Mouse (Mus musculus): ENCODE data around the gene Ywhah. TPM values are rescaled to one million over a fixed set of nuclear protein-coding genes. Genes with fewer than 3 reads are reported as not detected.
A peak's percentile ranks its signal among the peaks of the same experiment; 100 is the strongest.
"Not testable (repeated sequence)": the region's sequence is repeated elsewhere in the genome, so short reads cannot be mapped to it uniquely, and the experiment has no call there.

Ywhah gene
- polyA plus RNA-seq, 2 experiments = 132 to 183 TPM

DNA sequence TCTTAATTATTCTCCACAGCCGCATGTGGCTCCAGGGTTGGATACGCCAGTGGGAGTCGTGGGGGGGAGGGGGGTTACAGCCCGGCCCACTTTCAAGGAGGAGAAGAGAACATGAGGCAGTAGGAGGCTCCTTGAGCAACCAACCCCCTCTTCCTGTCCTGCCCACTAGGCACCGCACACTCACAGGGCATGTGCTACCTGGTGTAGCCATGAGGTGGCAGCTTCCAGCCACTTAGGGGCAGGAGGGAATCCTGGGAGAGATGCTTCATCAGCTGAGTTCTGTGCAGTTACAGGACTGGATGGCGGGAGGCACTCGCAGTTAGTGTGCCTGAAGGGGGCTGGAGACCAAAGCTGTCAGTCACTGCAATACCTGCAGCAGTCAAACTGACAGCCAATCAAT is 15.5 kb downstream of the Ywhah start:
- no peaks in the 10 kb centered on the region; the same call in 1 of the 2 replicates for H3K36me3 ChIP-seq (replicated peaks; ENCODE audit: control insufficient read depth, insufficient read depth, low read depth)
- no peak overlapping the region for H3K4me3 ChIP-seq (ENCODE audit: insufficient read depth in 1 of 2, low read depth in 2 of 2, low read length in 2 of 2)
- H3K27me3 ChIP-seq (ENCODE audit: control insufficient read depth, insufficient read depth, low read length) = no peaks in the 10 kb centered on the region
- DNase-seq (ENCODE audit: low read depth in 3 of 3, low spot score in 3 of 3) = peak in 1 of 3 experiments; percentile 58
- no peak overlapping the region for H3K27ac ChIP-seq
- H3K4me2 ChIP-seq (ENCODE audit: low read depth) = peak overlapping the region; percentile 44
- WGBS (ENCODE audit: insufficient replicate concordance) = 24% methylated on average over 7 of the region's 7 CpGs
- no peaks in the 10 kb centered on the region for H3K9me3 ChIP-seq (ENCODE audit: control insufficient read depth, low read length)
- peak; percentile 44 for ATAC-seq (ENCODE audit: insufficient read depth)
- TF ChIP-seq EP300 (IDR thresholded peaks at IDR 0.05; ENCODE audit: low read depth) = no peak
- peak; percentile 85 for TF ChIP-seq CTCF (IDR thresholded peaks at IDR 0.05; ENCODE audit: low read depth)
- H3K9ac ChIP-seq (replicated peaks) = peak overlapping the region; percentile 29; the same call in 1 of the 2 replicates
- H3K4me1 ChIP-seq (replicated peaks; ENCODE audit: control insufficient read depth in 2 of 2, insufficient read depth in 2 of 2, low read length in 1 of 2) = peaks cover 29 to 34% of the 10 kb centered on the region in 2 experiments

DNA sequence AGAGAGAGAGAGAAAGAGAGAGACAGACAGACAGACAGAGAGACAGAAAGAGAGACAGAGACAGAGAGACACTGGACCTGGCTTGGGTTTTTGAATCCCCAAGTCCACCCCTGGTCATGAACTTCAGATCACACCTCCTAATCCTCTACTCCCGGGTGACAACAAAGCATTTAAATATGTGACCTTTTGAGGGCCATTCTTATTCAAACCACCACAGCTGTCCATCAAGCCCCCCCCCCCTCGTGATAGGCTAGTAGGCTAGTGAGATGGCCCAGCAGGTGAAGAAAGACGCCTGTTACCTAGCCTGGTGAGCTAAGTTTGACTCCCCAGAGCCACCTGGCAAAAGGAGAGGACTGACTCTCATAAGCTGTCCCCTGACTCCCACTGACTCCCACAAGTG is 16.3 kb downstream of the Ywhah start:
- Histone ChIP-seq H3K27me3 (ENCODE audit: control insufficient read depth, insufficient read depth, low read length) (no peaks in the 10 kb centered on the region), H3K27ac (no peak overlapping the region), H3K9ac (replicated peaks) (no peak overlapping the region), H3K36me3 (replicated peaks; ENCODE audit: control insufficient read depth, insufficient read depth, low read depth) (no peaks in the 10 kb centered on the region), H3K9me3 (ENCODE audit: control insufficient read depth, low read length) (no peaks in the 10 kb centered on the region), H3K4me2 (ENCODE audit: low read depth) (no peak overlapping the region), H3K4me3 (ENCODE audit: insufficient read depth in 1 of 2, low read depth in 2 of 2, low read length in 2 of 2) (no peak overlapping the region), H3K4me1 (replicated peaks; ENCODE audit: control insufficient read depth in 2 of 2, insufficient read depth in 2 of 2, low read length in 1 of 2) (peaks cover 29 to 38% of the 10 kb centered on the region in 2 experiments)
- DNase-seq (ENCODE audit: low read depth in 3 of 3, low spot score in 3 of 3) = no peak
- ATAC-seq (ENCODE audit: insufficient read depth) = no peak
- WGBS (ENCODE audit: insufficient replicate concordance) = 46% methylated on average over 3 of the region's 3 CpGs
- TF ChIP-seq EP300 (IDR thresholded peaks at IDR 0.05; ENCODE audit: low read depth) = no peak
- no peak for TF ChIP-seq CTCF (IDR thresholded peaks at IDR 0.05; ENCODE audit: low read depth)

DNA sequence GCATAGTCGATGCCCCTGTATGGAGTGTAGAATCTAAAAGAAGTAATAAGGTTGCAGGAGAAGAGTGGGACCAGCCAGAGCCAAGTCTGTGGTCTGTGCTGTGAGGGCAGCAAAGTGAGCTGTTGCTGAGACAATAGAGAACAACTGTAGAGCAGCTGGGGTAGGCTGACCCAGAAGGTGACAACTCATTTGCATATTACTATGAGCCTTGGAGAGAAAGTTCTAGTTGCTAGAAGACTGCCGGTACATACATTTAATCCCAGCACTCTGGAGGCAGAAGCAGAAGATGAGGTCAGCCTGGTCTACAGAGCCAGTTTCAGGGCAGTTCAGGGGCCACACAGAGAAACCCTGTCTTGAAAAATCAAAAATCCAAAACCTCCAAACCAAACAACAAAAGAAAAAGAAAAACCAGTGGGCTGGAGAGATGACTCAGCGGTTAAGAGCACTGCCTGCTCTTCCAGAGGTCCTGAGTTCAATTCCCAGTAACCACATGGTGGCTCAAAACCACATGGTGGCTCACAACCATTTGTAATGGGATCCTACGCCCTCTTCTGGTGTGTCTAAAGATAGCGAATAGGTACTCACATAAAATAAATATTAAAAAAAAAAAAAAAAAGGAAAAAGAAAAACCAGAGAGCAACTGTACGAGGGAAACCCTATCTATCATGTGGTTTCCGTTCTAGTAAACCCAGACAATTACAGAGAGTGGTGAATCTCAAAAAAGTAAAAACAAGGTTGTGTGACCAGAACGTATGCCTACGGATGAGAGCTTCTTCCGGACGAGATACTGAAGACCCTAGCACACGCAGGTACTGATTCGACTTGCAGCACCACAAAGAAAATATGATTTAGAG is 20.3 kb downstream of the Ywhah start:
- no peaks in the 10 kb centered on the region for H3K36me3 ChIP-seq (replicated peaks; ENCODE audit: control insufficient read depth, insufficient read depth, low read depth)
- DNase-seq (ENCODE audit: low read depth in 3 of 3, low spot score in 3 of 3) (no peak), ATAC-seq (ENCODE audit: insufficient read depth) (no peak)
- peaks cover 3 to 9% of the 10 kb centered on the region in 2 experiments; a peak in 3 of 4 replicates for H3K4me1 ChIP-seq (replicated peaks; ENCODE audit: control insufficient read depth in 2 of 2, insufficient read depth in 2 of 2, low read length in 1 of 2)
- peak overlapping the region; percentile 55 for H3K4me2 ChIP-seq (ENCODE audit: low read depth)
- WGBS (ENCODE audit: insufficient replicate concordance) = 31% methylated on average over 13 of the region's 13 CpGs
- no peak for TF ChIP-seq CTCF (IDR thresholded peaks at IDR 0.05; ENCODE audit: low read depth)
- no peak for TF ChIP-seq EP300 (IDR thresholded peaks at IDR 0.05; ENCODE audit: low read depth)
- no peaks in the 10 kb centered on the region; the same call in 1 of the 2 replicates for H3K27me3 ChIP-seq (ENCODE audit: control insufficient read depth, insufficient read depth, low read length)
- H3K4me3 ChIP-seq (ENCODE audit: insufficient read depth in 1 of 2, low read depth in 2 of 2, low read length in 2 of 2) = no peak overlapping the region
- peak overlapping the region; percentile 27 for H3K9ac ChIP-seq (replicated peaks)
- no peaks in the 10 kb centered on the region for H3K9me3 ChIP-seq (ENCODE audit: control insufficient read depth, low read length)
- no peak overlapping the region for H3K27ac ChIP-seq

DNA sequence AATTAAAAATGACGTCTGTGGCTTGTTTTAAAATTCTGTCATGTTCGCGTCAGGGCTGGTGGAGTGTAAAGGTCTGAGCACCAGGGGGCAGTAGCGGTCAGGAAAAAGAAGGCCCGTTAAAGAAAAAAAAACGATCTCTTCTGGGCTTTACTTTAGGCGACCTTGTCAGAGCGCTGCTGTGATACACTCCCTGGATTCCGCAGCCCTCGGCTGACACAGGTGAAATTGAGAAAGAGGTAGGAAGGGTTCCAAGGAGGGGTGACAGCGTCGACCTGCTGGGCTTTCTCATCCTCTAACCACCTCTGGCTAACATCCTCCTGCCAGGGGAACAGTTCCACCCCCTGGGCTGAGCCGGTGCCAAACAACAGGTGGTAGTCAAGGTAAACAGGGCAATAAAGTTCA is 20.9 kb downstream of the Ywhah start:
- Histone ChIP-seq H3K4me2 (ENCODE audit: low read depth) (peak overlapping the region; percentile 55), H3K27me3 (ENCODE audit: control insufficient read depth, insufficient read depth, low read length) (no peaks in the 10 kb centered on the region; the same call in 1 of the 2 replicates), H3K36me3 (replicated peaks; ENCODE audit: control insufficient read depth, insufficient read depth, low read depth) (no peaks in the 10 kb centered on the region), H3K27ac (no peak overlapping the region), H3K9me3 (ENCODE audit: control insufficient read depth, low read length) (no peaks in the 10 kb centered on the region), H3K4me3 (ENCODE audit: insufficient read depth in 1 of 2, low read depth in 2 of 2, low read length in 2 of 2) (0 out of 4 replicates have a peak overlapping the region, but pooled peaks of 1 of the 2 experiments have one; percentile 11), H3K4me1 (replicated peaks; ENCODE audit: control insufficient read depth in 2 of 2, insufficient read depth in 2 of 2, low read length in 1 of 2) (peaks cover 0 to 3% of the 10 kb centered on the region in 2 experiments; a peak in 1 of 4 replicates), H3K9ac (replicated peaks) (peak overlapping the region; percentile 27)
- ATAC-seq (ENCODE audit: insufficient read depth) (no peak), DNase-seq (ENCODE audit: low read depth in 3 of 3, low spot score in 3 of 3) (peak in 2 of 3 experiments; percentile 45 to 59)
- 4% methylated on average over 13 of the region's 13 CpGs for WGBS (ENCODE audit: insufficient replicate concordance)
- TF ChIP-seq CTCF (IDR thresholded peaks at IDR 0.05; ENCODE audit: low read depth) (peak; percentile 79), EP300 (IDR thresholded peaks at IDR 0.05; ENCODE audit: low read depth) (no peak)

DNA sequence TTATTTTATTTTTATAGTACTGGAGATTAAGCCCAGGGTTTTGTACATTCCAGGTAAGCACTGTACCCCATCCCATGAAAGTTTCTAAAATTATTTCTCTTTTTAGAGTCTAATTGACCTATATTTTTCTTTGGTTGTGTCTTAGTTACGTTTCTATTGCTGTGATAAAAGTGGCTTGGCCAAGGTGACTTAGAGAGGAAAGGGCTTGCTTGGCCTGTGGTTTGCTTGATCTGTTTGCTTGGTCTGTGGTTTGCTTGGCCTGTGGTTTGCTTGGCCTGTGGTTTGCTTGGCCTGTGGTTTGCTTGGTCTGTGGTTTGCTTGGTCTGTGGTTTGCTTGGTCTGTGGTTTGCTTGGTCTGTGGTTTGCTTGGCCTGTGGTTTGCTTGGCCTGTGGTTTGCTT is 22.1 kb downstream of the Ywhah start:
- not testable (repeated sequence) for ATAC-seq (ENCODE audit: insufficient read depth); H3K27ac ChIP-seq; H3K4me1 ChIP-seq (replicated peaks; ENCODE audit: control insufficient read depth in 2 of 2, insufficient read depth in 2 of 2, low read length in 1 of 2); H3K9ac ChIP-seq (replicated peaks); H3K4me2 ChIP-seq (ENCODE audit: low read depth); H3K9me3 ChIP-seq (ENCODE audit: control insufficient read depth, low read length); H3K36me3 ChIP-seq (replicated peaks; ENCODE audit: control insufficient read depth, insufficient read depth, low read depth); H3K4me3 ChIP-seq (ENCODE audit: insufficient read depth in 1 of 2, low read depth in 2 of 2, low read length in 2 of 2); H3K27me3 ChIP-seq (ENCODE audit: control insufficient read depth, insufficient read depth, low read length); DNase-seq (ENCODE audit: low read depth in 3 of 3, low spot score in 3 of 3)
- WGBS (ENCODE audit: insufficient replicate concordance) = 17% methylated on average over 1 of the region's 1 CpGs
